Mouse (Mus musculus) kidney, postnatal 0 days (tissue): ENCODE measurements at regions not wholly inside any gene's neighbourhood (a gene's known extent, or its start where the extent isn't known, plus 50 kb on each side); places are given as distances from the start of the nearest gene placed in this dataset.
"Not testable (repeated sequence)": the region's sequence is repeated elsewhere in the genome, so short reads cannot be mapped to it uniquely, and the experiment has no call there.

ENCODE experiments used
- ATAC-seq: fragments of 200-750 bp; cut with Nextera tagmentation; replicated peaks from 2 replicates; pipeline ENCODE4 v1.8.0; 2017; ENCODE audit warnings: low read depth, moderate number of reproducible peaks, moderate TSS enrichment, moderate library complexity; ENCODE audit not compliant: low FRiP score
- DNase-seq: peaks from one replicate; pipeline ENCODE4 v3.0.0-alpha.2; 2016; ENCODE audit warnings: low spot score
- H3K27ac ChIP-seq: fragments of 300-500 bp; sonication (generic); 2 replicates; pipeline ENCODE4 v1.5.1; 2014; ENCODE audit warnings: mild to moderate bottlenecking
- H3K27me3 ChIP-seq: fragments of 300-500 bp; sonication (generic); 2 replicates; pipeline ENCODE4 v1.6.1; 2014; ENCODE audit warnings: low read length, mixed read lengths; ENCODE audit not compliant: insufficient read depth
- H3K36me3 ChIP-seq: fragments of 300-500 bp; sonication (generic); 2 replicates; pipeline ENCODE4 v1.6.1; 2014; ENCODE audit warnings: low read length, mixed read lengths; ENCODE audit not compliant: insufficient read depth
- H3K4me1 ChIP-seq: fragments of 300-500 bp; sonication (generic); replicated peaks from 2 replicates; pipeline ENCODE4 v1.6.1; 2014; ENCODE audit warnings: antibody characterized with exemption, low read length, mixed read lengths; ENCODE audit not compliant: insufficient read depth
- H3K4me2 ChIP-seq: fragments of 300-500 bp; sonication (generic); 2 replicates; pipeline ENCODE4 v1.6.1; 2014; ENCODE audit warnings: mild to moderate bottlenecking, low read length, moderate library complexity, mixed read lengths
- H3K4me3 ChIP-seq: fragments of 300-500 bp; sonication (generic); replicated peaks from 2 replicates; pipeline ENCODE4 v1.5.1; 2014; ENCODE audit warnings: low read depth, low read length
- H3K9ac ChIP-seq: fragments of 300-500 bp; sonication (generic); 2 replicates; pipeline ENCODE4 v1.6.1; 2014; ENCODE audit warnings: low read depth, low read length
- H3K9me3 ChIP-seq: fragments of 300-500 bp; sonication (generic); replicated peaks from 2 replicates; pipeline ENCODE4 v1.6.1; 2016; ENCODE audit warnings: low read length, inconsistent platforms, mixed read lengths
- CTCF ChIP-seq: IDR thresholded peaks from 2 replicates; pipeline ENCODE4 v1.5.1; 2016; ENCODE audit warnings: antibody characterized with exemption, low read depth, mild to moderate bottlenecking, moderate library complexity
- WGBS: fragments of 180-500 bp; shearing (Covaris S2); extraction: QIAGEN DNeasy Blood & Tissue Kit; methylation state at CpG from one replicate; pipeline ENCODE4 v1.1.7; 2014; 5-methylcytosine and 5-hydroxymethylcytosine counted together

DNA sequence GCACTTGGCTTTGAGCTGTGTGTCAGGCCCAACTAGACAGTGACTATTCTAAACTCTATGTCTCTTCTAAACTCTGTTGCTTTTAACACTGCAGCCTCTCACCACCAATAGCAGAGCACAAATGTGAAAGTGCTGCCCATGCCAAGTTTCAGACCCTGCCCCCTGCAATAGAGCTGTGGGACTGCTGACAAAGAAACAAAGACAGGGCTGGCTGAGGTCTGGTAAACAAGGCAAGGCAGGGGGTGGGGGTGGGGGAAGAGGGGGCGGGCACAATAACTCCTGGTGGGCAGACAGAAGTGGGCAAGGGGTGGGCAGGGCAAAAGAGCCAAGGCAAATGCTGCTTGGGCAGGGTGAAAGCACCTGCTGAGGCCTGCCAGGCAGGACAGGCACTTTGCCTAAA lies 172.9 kb upstream of the 9130204L05Rik start:
- no peak overlapping the region for H3K9ac ChIP-seq
- H3K4me1 ChIP-seq = no peaks in the 10 kb centered on the region
- H3K4me3 ChIP-seq = no peak overlapping the region
- H3K27ac ChIP-seq = no peak overlapping the region
- H3K9me3 ChIP-seq = no peaks in the 10 kb centered on the region
- H3K36me3 ChIP-seq = no peaks in the 10 kb centered on the region
- DNase-seq = no peak
- no peak for ATAC-seq
- no peak overlapping the region for H3K4me2 ChIP-seq
- WGBS = 5% methylated on average over 1 of the region's 1 CpGs
- H3K27me3 ChIP-seq = no peaks in the 10 kb centered on the region
- no peak for TF ChIP-seq CTCF

- not testable (repeated sequence) for H3K27ac ChIP-seq, ATAC-seq, H3K4me3 ChIP-seq, H3K9ac ChIP-seq, H3K4me1 ChIP-seq, H3K9me3 ChIP-seq, H3K27me3 ChIP-seq, H3K36me3 ChIP-seq, H3K4me2 ChIP-seq, DNase-seq
- 66% methylated on average over 2 of the region's 2 CpGs for WGBS
Observed at GRCm38 (mm10) chr3:91254926-91255325, 164.3 kb upstream of the 9130204L05Rik start.

DNA sequence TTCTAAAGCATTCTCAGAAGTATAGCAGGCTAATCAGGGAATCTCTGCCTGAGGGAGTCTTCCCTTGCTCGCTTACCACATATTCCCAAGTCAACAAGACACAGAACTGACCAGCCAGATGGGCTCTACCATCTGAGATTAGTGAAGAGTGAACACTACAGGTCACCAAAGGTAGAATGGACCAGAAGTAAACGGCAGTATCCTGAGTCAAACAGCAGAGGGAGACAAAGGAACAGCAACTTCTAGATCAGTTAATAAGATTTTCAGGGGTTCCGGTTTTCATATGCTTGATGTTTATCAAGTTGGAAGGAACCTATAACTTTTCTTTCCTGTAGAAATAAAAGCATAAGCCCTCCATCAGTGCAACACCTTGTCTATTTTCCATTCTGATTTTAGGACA lies 132.6 kb upstream of the 9130204L05Rik start:
- WGBS = 49% methylated on average over 3 of the region's 3 CpGs
- no peak overlapping the region for H3K4me3 ChIP-seq
- DNase-seq = peak; percentile 1

DNA sequence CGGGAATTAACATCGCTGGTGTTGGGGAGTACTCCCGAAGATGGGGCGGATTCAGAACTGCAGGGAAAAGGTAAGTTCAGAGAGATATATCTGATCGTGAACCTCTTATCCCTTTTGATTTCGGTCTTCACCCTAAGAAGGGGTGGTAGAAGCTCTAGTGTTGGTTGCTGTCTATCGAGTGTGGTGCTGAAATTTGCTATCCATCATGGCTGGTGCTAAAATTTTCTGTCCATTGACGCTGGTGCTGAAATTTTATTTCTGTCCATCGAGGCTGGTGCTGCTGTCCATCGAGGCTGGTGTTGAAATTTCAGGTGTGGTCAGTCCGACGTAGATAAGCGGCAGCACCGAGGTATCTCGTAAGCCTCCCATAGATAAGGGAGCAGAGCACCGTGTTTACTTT lies 122.7 kb upstream of the 9130204L05Rik start:
- no peak overlapping the region for H3K27ac ChIP-seq
- no peak overlapping the region for H3K4me3 ChIP-seq
- H3K4me2 ChIP-seq = no peak overlapping the region
- 0 out of 2 replicates have a peak, but pooled peaks cover 3% of the 10 kb centered on the region for H3K9me3 ChIP-seq
- TF ChIP-seq CTCF = no peak
- ATAC-seq (no peak), DNase-seq (peak; percentile 3)
- no peaks in the 10 kb centered on the region for H3K27me3 ChIP-seq
- no peaks in the 10 kb centered on the region for H3K4me1 ChIP-seq
- no peak overlapping the region for H3K9ac ChIP-seq
- no peaks in the 10 kb centered on the region for H3K36me3 ChIP-seq
- WGBS = 89% methylated on average over 16 of the region's 16 CpGs

More for the DNA sequence above, 132.6 kb upstream of the 9130204L05Rik start:
- no peaks in the 10 kb centered on the region for H3K36me3 ChIP-seq
- H3K9ac ChIP-seq = no peak overlapping the region
- TF ChIP-seq CTCF = no peak; the same call in 1 of the 2 replicates
- H3K9me3 ChIP-seq = no peaks in the 10 kb centered on the region
- no peaks in the 10 kb centered on the region for H3K4me1 ChIP-seq
- no peaks in the 10 kb centered on the region for H3K27me3 ChIP-seq
- no peak overlapping the region for H3K4me2 ChIP-seq
- H3K27ac ChIP-seq = no peak overlapping the region
- ATAC-seq = no peak
